Mouse (Mus musculus) erythroblast, adult 5-6 weeks (primary cell): ENCODE measurements around the gene Gpr55. TPM values are rescaled to one million over a fixed set of nuclear protein-coding genes. Genes with fewer than 3 reads are reported as not detected.
A peak's percentile ranks its signal among the peaks of the same experiment; 100 is the strongest.

Source experiments
- ATAC-seq: replicated peaks from 2 replicates; pipeline ENCODE4 v1.8.0; 2016; ENCODE audit warnings: moderate number of reproducible peaks, mild to moderate bottlenecking, moderate TSS enrichment, inconsistent platforms; ENCODE audit not compliant: poor library complexity, low FRiP score, severe bottlenecking
- total RNA-seq, 2 experiments: library from RNA; stranded (forward) in 1 of 2; stranded (reverse) in 1 of 2; fragments of 150-400 nt in 1 of 2; fragments of 200-764, 138-1000 nt in 1 of 2; gene quantifications; 2 replicates each; pipeline versions ENCODE4 v1.2.3 to v1.2.4; 2015 to 2017; ENCODE audit warnings: low replicate concordance in 2 of 2

Gpr55 gene
- total RNA-seq, 2 experiments from 2014 or later, result 0.34 TPM; not detected in 1

DNA sequence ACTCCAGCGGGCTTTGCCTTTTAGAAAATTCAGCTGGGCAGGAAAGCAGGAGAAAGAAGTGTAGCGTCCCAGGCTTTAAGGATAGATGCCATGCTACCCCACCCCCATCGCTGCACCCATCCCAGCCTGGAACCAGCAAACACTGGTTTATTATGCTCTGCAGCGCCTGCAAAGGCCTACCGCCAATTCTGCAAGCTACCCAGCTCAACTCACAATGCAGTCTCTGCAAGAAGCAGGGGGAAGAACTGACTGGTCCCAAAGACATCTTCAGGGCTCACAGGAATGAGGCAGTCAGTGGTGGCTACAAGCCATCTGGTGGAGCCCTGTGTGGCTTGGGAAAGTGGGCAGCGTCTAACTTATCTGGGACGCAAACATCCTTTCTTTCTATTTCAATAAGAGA is 39.1 kb downstream of the Gpr55 start:
- ATAC-seq, result no peak

DNA sequence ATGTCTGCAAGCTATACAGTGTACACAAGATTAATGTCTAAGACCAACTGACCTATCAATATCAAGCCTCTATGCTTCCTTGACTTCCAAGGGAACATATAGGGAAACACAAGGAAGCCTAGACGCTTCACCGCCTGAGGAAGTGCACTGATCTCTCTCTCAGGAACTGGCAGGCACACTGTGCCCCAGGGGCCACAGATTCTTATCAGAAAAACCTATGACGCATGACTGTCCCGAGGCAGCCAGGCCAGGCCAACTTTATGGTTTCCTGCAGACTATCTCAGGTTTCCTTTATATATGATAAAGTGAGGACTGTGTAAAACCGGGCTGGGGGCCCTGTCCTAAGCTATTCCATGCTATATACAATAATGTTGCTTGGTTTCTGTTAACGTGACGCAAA is 41.2 kb downstream of the Gpr55 start:
- ATAC-seq, result no peak

DNA sequence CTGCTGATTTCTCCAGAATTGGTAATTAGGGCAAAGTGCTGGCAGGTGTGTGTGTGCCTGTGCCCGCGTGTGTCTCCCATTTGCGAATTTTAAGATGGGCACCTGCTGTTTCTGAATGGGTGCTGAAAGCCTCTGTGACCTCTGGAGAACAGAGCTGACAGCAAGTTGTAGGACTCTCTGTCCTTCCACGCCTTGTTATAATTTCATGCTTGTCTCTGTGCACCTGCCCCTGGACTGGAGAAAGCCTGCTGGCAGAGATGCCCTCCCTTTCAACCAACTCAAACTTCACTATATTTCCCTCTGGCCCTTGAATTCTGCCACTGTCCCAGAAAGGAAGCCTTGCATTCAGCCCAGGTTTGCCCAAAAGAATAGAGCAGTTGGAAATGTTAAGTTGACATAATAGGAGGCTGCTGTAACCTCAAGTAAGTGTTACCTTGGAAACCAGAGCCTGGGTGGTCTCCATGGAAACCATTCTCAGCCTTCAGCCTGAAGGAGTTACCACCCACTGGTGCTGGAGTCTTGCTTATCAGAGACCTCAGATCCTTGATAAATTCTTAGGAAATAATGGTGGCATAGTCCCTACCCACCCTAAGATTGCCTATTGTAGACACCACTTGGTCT is 43.9 kb downstream of the Gpr55 start:
- ATAC-seq, result no peak

DNA sequence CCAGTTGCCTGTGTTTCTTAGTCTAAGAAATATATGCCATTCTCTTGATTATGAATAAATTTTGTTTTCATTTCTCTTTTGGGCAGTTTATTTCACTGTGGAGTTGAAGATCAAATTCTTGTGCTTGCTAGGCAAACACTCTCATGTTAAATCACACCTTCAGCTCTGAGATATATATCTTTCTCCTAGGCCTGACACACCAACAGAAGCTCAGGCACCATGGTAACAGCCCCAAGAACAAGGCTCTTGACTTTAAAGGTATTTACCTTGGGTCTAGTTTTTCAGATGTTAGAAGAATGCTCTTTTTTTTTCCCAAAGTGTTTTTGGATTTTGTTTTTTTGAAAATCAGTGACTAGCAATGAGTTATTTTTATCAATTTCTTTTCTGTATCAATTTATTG is 44.9 kb downstream of the Gpr55 start:
- ATAC-seq, result no peak

DNA sequence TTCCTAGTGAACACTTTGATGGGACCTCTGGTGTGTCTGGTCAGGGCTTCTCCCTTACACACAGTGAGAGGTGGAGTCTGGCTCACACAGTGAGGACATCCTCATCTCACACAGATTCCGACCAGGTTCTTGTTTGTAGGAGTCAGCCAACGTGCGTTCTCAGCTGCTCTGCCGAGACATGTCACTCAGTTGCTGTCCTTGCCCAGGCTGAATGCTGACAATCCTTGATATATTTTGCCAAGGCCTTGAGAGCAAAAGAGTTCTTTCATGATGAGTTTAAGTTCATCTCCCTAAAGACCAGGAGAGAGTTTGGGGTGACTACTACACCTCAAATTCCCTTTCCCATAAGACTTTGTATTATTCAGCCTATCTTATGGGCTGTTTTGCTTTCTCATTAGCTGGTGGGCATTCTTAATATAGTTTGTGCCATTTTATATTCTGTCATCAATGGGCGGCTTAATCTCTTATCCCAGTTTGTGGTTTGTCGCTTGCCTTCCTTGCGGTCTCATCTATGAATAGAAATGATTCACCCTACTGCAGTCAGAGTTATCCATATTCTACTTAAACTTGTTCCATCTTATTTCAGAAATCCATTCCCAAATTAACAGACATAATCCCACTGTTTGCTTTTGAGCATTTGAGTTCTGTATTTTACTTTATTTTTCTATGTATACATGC is 47.6 kb downstream of the Gpr55 start:
- no peak for ATAC-seq

DNA sequence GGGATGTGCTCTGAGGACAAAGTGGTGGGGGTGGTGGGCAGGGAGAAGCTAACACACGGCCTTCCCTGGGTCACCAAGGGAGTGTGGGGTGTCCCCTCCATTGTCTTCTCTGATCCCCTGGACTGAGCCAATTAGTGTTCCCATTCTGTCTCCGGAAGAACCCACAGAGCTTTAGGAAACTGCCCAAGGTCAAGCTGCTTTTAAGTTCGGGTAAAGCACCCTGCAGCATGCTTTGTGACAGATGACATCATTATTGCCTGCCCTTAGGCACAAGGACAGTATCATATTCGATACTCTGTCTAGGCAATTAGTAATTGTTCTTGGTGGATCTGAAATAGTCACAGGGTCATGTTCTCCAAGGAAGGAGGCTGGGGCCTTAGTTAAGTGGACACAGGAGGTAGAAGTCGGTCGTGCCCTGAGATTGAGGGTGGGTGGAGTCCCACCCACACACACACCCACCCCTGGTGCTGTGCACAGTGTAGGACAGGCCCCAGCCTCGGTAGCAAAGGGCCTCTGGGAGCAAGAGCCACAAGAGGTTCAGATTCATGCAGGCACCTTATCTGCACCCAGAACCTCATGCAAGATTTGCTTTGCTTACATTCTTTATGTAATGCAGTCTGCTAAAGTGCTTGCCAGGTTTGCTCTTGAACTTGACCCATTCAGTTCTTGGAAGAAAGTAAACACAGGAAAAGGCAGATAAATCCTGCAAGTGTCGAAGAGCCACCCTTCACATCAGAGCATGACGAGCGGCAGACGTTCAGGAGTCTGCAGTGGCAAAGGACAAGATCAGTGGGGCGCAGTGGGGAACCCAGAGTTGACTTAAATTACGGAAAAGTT is 51.8 kb downstream of the Gpr55 start:
- ATAC-seq, result no peak

DNA sequence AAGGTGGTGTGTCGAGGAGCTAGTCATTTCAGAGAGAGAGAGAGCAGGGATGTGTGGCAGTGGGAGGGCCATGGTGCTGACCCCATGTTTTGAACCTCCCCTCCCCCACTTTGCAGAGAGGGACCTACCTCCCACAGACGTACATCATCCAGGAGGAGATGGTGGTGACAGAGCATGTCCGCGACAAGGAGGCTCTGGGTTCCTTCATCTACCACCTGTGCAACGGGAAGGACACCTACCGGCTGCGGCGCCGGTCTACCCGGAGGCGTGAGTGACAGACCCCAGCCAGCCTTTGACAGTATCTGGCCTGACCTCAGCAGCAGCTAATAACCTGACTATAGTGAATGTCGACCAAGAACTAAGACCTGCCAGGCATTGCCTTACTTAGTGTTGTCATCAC is 53.9 kb downstream of the Gpr55 start:
- no peak for ATAC-seq

DNA sequence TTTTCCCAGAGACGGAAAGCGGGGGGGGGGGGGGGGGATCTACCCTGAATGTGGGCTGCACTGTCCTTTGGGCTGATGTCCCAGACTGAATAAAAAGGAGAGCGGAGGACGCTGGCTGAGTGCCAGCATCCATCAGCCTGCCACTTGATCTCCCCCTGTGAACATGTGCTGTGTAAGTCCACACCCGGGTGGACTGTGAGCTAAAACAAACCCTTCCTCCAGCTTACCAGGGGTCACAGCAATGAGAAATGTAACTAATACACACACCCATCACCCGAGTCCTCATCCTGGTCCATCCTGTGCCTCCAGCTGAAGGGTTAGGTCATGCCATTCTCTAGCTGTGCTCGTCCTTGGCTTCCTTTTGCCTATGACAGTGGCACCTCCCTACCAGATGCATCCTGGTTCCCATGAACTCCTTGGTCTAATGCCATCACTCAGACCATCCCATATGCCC is 58.7 kb downstream of the Gpr55 start:
- no peak for ATAC-seq

DNA sequence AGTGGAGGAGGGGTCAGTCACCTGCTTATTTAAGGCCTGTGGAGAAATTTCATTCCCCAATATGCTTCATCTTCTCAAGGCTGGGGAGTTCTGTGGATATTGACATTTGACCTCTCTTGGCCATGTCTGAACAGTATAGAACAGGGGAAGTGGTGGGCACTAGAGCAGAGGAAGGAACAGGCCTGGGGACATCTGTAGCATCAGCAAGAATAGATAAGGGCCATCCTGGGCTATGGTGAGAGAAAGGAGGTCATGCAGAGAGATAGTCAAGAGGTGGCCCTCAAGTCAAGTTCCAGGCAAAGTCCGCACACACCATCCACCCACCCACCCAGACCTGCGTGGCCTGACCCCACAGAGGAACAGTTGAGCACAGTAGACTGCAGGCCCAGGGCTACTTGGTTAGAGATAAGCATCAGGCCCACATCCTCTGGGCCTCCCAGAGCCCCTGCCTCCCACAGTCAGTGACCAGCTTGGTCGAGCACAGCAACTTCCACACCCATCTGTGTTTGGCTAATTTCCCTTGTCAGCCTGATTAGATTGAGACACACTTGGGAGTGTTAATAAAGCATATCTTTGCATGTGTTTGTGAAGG is 59.2 kb downstream of the Gpr55 start:
- no peak for ATAC-seq

DNA sequence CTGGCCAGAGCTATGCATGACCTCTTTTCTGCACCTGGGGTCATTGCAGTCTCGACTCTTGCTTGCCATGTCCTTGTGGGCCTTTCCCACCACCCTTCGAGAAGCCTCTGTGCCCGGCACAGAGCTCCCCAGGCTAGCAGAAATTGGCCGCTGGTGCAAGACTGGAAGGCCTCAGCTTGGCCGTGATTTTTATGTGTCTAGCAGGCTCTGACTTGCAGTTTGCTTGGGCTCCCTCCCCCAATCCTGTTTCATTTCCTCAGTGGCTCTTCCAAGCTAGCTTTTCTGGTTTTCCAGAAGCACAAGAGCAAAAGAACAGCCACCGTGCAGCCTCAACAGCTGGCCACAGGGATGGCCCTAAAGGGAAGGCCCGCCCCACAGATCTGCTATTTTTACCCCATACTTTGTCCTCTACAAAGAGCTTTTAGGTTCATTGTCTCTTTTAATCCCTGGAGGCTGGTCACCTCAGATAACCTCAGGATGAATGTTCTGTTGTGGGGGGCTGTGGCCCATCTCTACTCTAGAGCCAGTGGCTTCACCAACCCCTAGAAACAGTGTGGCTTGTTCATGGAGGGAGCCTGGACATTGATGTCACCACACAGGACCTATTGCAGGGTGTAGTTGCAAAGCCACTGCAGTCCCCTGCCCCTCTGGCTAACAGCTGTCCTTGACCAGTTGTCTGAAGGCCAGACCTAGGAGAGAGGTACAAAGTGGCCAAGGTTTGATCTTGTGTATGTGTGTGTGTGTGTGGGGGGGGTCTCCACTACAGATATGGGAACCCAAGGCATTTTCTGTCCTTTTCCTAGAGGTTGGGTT is 60.1 kb downstream of the Gpr55 start:
- ATAC-seq, result no peak

DNA sequence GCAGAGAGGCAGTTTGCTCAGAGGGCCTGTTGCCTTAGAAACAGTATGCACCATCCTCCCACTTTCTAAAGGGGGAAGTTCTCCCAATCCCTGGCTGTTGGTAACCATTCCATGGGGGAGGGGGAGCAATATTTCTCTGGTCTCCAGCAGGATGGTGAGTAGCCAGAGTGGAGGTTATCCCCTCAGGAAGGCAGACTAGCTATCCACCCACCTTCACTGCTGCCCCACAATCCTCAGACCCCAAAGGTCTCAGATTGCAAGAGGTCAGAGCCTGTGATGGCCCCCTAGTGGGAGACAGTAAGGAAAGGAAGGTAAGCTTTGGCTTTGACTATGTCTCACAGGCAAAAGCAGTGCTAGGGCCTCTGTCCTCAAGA is 61.4 kb downstream of the Gpr55 start:
- no peak for ATAC-seq

DNA sequence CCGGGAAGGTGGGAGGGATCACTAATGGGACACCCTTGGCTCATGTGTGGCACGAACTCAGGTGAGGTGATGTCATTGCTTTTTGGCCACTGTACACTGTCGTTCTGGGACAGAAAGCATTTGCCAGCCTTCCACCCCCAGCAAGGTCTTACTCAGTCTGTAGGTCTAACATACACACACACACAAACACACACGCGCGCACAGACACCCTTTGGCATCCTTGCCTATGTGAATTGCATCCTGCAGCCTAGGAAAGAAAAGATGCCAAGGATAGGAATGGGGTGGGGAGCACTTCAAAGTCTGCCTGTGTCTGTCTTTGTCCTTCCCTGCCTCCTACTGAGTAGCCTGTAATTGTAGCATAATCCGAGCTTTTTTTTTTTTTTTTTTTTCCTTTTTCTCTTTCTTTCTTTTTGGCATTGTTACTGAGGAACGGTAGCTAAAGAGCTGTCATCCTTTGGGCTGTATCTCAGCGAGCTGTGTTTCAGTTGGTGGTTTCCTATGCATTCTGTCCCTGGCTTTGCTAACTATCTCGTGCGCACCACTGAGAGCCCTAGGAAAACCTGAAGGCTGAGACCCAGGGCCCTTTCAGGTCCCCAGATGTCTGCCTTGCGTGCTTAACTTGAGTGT is 61.9 kb downstream of the Gpr55 start:
- no peak for ATAC-seq

DNA sequence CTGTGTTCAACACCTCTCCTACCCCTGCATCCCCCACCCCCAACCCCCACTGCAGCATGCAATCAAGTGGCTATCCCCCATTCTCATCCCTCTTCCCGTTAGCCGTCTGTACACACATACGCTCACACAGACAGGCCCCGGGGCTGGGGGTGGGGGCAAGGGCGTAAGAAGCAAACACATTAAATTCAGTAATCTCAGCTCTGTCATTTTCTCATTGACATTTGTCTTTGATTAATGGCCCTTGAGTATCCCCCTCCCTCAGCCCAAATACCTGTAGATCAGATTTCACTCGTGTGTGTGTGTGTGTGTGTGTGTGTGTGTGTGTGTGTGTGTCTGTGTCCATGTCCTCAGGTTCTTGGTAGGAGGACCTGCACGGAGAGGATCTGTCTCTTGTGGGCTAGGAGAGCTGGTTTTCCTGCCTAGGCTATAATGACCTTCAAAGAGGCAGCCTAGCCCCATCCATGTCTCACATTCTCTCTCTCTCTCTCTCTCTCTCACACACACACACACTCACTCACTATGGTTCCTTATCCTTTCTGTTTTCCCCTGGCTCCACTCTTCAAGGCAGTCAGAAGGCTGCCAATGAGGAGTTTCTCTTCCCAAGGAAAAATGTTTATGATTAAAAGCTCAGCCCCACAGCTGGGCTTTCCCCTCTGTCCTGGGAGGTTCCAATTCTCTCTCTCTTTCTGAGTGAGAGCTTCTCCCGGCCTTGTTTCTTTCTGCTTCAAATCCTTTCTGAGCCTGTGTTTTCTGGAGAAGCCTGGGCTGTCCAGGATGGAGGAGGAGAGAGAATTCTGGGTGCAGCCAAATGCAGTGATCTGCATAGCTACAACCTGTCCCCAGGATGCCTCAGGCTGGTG is 62.7 kb downstream of the Gpr55 start:
- ATAC-seq, result no peak

DNA sequence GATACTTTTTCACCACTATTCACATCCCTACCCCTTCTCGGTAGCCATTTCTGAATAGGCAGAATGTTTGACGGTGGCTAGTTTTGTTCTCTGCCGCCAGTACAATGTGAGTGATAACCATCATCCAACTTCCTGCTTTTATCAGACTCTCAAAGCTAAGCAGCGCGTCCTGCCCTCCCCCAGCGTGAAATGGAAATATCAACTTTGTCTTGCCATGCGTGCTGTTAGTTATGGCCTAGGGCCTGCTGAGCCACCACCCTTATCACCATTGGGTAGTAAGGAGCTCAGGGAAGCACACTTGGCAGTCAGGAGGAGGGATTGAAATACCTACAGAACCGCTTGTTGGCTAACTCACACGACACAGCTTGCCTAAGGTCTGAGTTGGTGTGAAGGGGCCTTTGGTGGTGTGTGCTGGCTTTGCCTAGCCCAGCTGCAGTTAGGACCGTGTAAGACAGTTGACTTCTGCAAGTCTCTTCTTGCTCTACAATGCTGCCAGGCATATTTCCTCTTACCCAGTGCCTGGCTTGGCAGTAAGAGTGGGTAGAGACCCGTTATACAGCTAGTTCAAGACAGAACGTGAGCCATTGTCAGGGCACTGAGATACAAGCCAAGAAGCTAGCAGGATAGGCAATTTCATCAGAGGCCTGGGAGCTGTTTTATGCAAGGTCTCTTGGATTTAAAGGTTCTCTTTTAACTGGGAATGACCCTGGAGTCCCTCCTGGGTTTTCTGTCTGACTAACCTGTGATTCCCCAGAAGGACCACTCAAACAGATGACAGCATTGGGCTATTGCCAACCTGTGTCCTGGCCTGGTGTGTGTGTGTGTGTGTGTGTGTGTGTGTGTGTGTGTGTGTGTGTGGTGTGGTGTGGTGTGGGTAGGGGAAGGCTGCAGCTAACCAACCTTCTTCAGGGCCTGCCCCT is 63.8 kb downstream of the Gpr55 start:
- ATAC-seq, result no peak

DNA sequence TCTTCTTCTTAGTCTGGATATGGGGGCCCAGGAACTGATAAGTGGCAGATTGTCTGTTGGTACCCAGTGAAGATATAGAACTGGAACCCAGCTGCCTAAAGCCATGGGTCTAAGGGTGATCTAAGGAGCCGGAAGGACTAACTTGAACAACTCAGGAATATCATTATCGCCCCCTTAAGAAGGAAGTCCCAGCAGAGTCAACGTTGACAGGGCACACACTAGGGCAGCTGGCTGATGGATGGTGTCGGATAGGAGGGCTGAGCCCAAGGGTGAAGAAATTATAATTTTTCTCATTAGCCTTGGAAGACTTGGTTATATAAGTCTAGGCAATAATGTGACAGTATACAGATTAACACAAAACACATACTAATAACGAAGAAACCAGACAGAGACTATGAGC is 64.7 kb downstream of the Gpr55 start:
- ATAC-seq, result no peak

DNA sequence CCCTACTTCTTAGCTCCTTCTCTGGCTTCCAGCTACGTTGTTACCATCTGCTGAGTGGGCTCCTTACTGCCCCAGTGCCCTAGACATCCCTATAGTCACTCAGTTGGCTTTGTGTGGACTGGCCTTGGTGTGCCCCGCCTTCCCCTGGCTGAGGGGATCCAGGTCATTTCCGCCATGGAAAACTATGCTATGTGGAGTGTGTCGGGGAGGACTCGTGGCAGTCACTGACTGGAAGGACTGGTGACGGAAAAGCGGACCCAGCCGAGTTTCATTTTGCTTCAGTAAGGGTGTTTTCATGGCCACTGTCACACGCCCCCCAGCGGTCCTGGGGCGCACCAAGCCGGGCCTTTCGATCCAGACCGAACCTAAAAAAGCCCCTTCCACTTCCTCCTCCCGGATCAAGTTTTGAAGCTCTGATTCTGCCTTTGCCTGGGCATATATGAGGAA is 65.4 kb downstream of the Gpr55 start:
- ATAC-seq, result peak; percentile 60; the same call in 1 of the 2 replicates

DNA sequence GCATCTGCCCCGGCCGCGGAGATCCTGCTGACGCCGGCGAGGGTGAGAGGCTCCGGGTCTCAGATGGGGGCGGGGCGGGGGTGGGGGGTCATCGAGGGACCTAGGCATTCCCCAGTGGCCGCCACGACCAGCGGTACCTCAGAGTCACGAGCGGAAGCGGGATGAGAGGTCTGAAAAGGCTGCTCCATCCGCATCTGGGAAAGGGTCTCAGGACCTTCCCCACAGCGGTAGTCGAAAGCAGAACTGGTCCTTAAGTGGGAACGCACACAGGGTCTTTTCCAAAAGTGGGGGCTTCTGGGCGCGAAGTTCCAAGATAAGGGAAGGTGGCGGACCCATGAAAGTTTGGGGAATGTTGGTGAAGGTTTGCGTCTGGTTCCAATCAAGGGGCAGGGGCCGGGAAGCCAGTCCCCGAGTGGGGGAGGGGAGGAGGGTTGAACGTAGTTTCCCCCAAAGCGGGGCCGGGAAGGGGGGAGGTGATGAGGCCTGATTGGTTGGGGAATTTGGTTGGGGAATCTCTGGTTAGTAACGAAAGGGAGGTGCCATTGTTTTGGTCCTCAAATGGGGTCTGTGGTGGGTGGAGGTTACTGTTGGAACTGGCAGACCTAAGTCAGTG is 66.0 kb downstream of the Gpr55 start:
- ATAC-seq, result no peak
